Mouse (Mus musculus) small intestine, adult 2 months (tissue): ENCODE measurements at regions not wholly inside any gene's neighbourhood (a gene's known extent, or its start where the extent isn't known, plus 50 kb on each side); places are given as distances from the start of the nearest gene placed in this dataset.

ENCODE experiments used
- H3K27ac ChIP-seq: fragments of 200-500 bp; 2 replicates; pipeline ENCODE4 v1.5.1; 2012; ENCODE audit warnings: low read depth, low read length, control low read depth, inconsistent platforms; ENCODE audit not compliant: insufficient read depth
- H3K27me3 ChIP-seq: fragments of 200-500 bp; 2 replicates; pipeline ENCODE4 v1.6.1; 2012; ENCODE audit warnings: mild to moderate bottlenecking, moderate library complexity, low read length, inconsistent platforms; ENCODE audit not compliant: control insufficient read depth, insufficient read depth
- H3K36me3 ChIP-seq: fragments of 200-500 bp; 2 replicates; pipeline ENCODE4 v1.6.1; 2012; ENCODE audit warnings: mild to moderate bottlenecking, low read length, control low read depth, inconsistent platforms; ENCODE audit not compliant: control insufficient read depth, insufficient read depth
- H3K4me1 ChIP-seq: fragments of 200-500 bp; 2 replicates; pipeline ENCODE4 v1.6.1; 2012; ENCODE audit warnings: low read length, inconsistent platforms, mixed read lengths; ENCODE audit not compliant: control insufficient read depth, insufficient read depth, insufficient read length
- H3K4me3 ChIP-seq: fragments of 200-500 bp; 2 replicates; pipeline ENCODE4 v1.5.1; 2012; ENCODE audit warnings: low read depth, mild to moderate bottlenecking, control low read depth, inconsistent platforms, low read length, moderate library complexity
- CTCF ChIP-seq: fragments of 200-500 bp; IDR thresholded peaks from 2 replicates; pipeline ENCODE4 v1.5.1; 2012; ENCODE audit warnings: low read depth, mild to moderate bottlenecking, control low read depth, inconsistent platforms, low read length, moderate library complexity, mixed read lengths; ENCODE audit not compliant: insufficient replicate concordance, insufficient read length; ENCODE audit errors: extremely low read depth
- POLR2A ChIP-seq: fragments of 200-500 bp; IDR thresholded peaks from 2 replicates; pipeline ENCODE4 v1.6.1; 2012; ENCODE audit warnings: low read depth, mild to moderate bottlenecking, control low read depth, inconsistent platforms, low read length, moderate library complexity
- WGBS: fragments of 180-500 bp; shearing (Covaris S2); methylation state at CpG from one replicate; pipeline ENCODE4 v1.1.7; 2018; 5-methylcytosine and 5-hydroxymethylcytosine counted together

DNA sequence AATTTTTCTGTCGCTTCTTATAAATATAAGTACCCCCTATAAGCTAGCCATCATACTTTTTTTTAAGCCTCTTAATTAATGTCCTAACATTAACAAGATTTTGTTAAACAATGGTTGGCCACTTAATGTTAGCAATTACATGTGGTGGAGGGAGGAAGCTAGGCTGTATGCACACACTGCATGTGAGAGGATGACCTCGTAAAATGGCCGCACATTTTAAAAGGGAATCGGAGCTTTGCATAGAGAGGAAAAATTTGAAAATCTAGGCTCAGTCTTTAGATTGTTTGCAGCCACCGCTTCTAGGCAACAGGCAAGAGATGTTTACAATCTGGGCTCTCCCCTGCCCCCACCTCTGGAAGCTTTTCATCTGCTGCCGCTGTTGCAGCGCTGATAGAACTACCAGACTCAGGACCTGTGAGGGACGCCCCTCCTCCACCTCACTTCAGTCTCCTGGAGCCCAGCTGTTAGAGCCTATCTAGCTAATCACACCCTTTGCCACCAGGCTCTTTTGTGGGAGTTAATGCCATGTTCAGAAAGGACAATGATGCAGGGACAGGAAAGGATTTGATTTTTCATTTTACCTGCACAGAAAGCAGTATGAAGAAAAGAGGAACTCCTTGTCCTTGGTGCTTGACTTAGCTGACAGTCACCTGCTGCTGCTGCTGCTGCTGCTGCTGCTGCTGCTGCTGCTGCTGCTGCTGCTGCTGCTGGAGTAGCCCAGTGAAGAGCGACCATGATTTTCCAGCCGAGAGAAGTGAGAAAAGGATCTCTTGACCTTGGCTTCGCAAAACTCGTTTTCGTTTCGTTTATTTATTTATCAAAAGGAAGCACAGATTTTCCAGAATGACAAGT, 89.7 kb upstream of the Cxxc4 start:
- H3K36me3 ChIP-seq: no peaks in the 10 kb centered on the region
- TF ChIP-seq POLR2A (no peak), CTCF (no peak)
- no peaks in the 10 kb centered on the region for H3K4me1 ChIP-seq
- no peak overlapping the region for H3K4me3 ChIP-seq
- H3K27ac ChIP-seq: no peak overlapping the region
- H3K27me3 ChIP-seq: no peaks in the 10 kb centered on the region
- WGBS: 14% methylated on average over 14 of the region's 14 CpGs

DNA sequence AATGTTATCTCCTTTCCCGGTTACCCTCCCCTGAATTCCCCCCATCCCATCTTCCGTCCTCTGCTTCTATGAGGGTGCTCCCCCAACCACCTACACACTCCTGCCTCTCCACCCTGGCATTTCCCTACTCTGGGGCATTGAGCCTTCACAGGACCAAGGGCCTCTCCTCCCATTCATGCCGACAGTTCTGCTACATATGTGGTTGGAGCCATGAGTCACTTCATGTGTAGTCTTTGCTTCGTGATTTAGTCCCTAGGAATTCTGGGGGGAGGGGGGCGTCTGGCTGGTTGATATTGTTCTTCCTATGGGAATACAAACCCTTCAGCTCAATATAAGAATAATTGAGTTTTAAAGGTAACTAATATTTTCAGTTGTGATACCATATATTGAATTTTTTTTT, 74.0 kb upstream of the Cxxc4 start:
- Histone ChIP-seq H3K27ac (no peak overlapping the region), H3K36me3 (no peaks in the 10 kb centered on the region), H3K4me3 (no peak overlapping the region), H3K4me1 (no peaks in the 10 kb centered on the region), H3K27me3 (no peaks in the 10 kb centered on the region)
- no peak for TF ChIP-seq CTCF
- WGBS: 83% methylated on average over 5 of the region's 5 CpGs

DNA sequence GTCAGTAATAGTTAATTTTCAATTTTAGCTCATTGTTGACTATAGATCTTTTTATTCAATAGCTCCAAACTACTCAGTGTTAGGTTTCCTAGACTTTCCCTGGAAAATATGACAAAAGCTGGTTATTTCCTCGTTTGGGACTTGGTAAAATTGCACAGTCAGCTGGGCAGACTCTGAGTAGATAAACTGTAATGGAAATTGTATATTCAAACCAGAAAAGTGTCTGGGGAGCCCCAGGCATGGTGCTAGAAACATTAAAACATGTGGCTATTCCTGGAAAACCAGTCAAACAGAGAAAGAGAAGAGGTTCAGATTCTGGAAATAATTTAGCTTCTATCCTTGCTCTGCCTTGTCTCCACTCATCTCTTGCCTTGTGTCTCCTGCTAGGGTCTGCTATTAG, 66.4 kb upstream of the Cxxc4 start:
- Histone ChIP-seq H3K4me1 (no peaks in the 10 kb centered on the region), H3K27me3 (no peaks in the 10 kb centered on the region), H3K4me3 (no peak overlapping the region), H3K36me3 (no peaks in the 10 kb centered on the region), H3K27ac (no peak overlapping the region)
- TF ChIP-seq CTCF (no peak), POLR2A (no peak)
- WGBS: 11% methylated on average over 1 of the region's 1 CpGs

DNA sequence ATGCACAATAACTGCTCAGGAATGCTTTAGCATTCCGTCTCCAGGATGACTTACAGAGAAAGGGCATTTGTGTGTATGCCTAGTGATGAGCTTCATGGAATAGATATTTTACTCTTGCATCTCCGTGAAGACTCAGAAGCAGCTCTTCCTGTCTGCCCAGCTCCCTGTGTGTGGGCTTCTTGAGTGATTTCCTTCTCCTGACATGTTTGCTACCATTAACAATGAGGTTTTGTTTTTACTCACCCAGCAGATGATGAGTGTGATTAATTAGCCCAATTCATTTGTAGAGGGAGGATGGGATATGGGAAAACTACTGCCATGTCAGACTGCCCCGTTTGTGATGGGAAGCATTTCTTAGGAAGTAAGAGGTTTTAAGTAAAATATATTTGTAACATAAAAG, 63.9 kb upstream of the Cxxc4 start:
- Histone ChIP-seq H3K27me3 (no peaks in the 10 kb centered on the region), H3K27ac (no peak overlapping the region), H3K4me3 (no peak overlapping the region), H3K4me1 (no peaks in the 10 kb centered on the region), H3K36me3 (no peaks in the 10 kb centered on the region)
- no peak for TF ChIP-seq POLR2A
- TF ChIP-seq CTCF: no peak
- WGBS: 50% methylated on average over 3 of the region's 3 CpGs

DNA sequence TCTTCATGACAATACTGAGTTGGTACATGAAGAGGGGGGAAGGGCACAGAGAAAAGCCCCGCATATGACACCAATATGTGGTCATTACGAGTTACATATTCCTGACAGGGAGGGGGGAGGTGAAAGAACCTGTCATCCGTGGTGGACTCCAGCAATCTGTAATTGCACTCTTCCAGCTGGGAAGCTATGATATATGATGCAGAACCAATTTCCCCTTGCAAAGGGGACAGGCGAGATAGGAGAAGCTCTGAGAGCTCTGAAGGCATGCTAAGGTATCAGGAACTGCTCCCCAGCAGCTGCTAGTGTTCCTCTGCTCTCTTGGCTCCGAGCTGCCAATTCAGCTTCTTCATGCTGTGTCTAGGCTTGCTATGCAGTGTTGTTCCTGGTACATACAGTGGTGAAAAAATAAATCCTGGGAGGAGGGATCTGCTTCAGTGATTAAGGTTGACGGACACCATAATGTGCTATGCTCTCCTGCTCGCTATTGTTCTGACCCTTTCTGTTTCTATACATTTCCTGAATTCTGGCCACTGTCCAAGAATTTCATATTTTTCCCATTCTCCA, 57.7 kb upstream of the Cxxc4 start:
- no peak overlapping the region for H3K27ac ChIP-seq
- TF ChIP-seq CTCF (no peak), POLR2A (no peak)
- H3K4me1 ChIP-seq: no peaks in the 10 kb centered on the region

DNA sequence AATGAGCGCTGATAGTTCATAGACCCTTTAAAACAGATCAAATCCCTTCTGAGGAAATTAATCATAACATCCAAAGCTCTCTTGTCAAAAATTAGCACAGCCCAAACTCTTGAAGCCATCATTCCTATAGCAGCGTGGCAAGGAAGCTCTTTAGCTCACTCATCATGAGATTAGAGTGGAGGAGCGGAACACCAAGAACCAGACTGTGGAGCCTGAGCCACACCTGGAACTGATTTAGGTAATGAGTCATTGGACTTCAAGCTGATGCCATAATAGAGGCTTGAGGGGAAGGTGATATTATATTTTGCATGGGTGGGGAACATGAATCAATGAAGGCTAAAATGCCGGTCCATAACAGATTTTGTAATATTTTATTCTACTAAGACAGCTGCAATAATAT, 52.2 kb upstream of the Cxxc4 start:
- WGBS: 86% methylated on average over 4 of the region's 4 CpGs
- Histone ChIP-seq H3K36me3 (no peaks in the 10 kb centered on the region), H3K4me3 (no peak overlapping the region), H3K4me1 (no peaks in the 10 kb centered on the region), H3K27me3 (no peaks in the 10 kb centered on the region; the same call in 1 of the 2 replicates), H3K27ac (no peak overlapping the region)
- no peak for TF ChIP-seq POLR2A
- no peak for TF ChIP-seq CTCF

More for the DNA sequence above, 57.7 kb upstream of the Cxxc4 start:
- Histone ChIP-seq H3K4me3 (no peak overlapping the region), H3K36me3 (no peaks in the 10 kb centered on the region), H3K27me3 (no peaks in the 10 kb centered on the region)
- 71% methylated on average over 7 of the region's 7 CpGs for WGBS
